Mouse (Mus musculus): ENCODE measurements around the gene Sirt4.

Sirt4 gene

GRCm38 (mm10) chr5:115434853-115435754 is 49.4 kb downstream of the Sirt4 start:
- no peak for DNase-seq (ENCODE audit: low read depth, low spot score)

GRCm38 (mm10) chr5:115434280-115434852 is 50.2 kb downstream of the Sirt4 start:
- DNase-seq (ENCODE audit: low read depth, low spot score): no peak

GRCm38 (mm10) chr5:115433191-115433590 is 51.3 kb downstream of the Sirt4 start:
- DNase-seq (ENCODE audit: low read depth, low spot score): no peak

- DNase-seq (ENCODE audit: low read depth, low spot score): no peak
Measured at GRCm38 (mm10) chr5:115432395-115432794, 52.1 kb downstream of the Sirt4 start.

- no peak for DNase-seq (ENCODE audit: low read depth, low spot score)
Measured at GRCm38 (mm10) chr5:115431898-115432259, 52.6 kb downstream of the Sirt4 start.

GRCm38 (mm10) chr5:115431061-115431897 is 53.2 kb downstream of the Sirt4 start:
- DNase-seq (ENCODE audit: low read depth, low spot score): no peak

GRCm38 (mm10) chr5:115430187-115430960 is 54.2 kb downstream of the Sirt4 start:
- no peak for DNase-seq (ENCODE audit: low read depth, low spot score)

- DNase-seq (ENCODE audit: low read depth, low spot score): no peak
Measured at GRCm38 (mm10) chr5:115429359-115430186, 55.0 kb downstream of the Sirt4 start, which contains the start of gene Msi1. TSS of gene Msi1 (plus strand) at chr5:115429599.

- DNase-seq (ENCODE audit: low read depth, low spot score): no peak
Measured at GRCm38 (mm10) chr5:115428831-115429358, 55.6 kb downstream of the Sirt4 start.
